Mouse (Mus musculus): Measurements from ENCODE around the gene Srpk1. TPM values are rescaled to one million over a fixed set of nuclear protein-coding genes. Genes with fewer than 3 reads are reported as not detected.

The Srpk1 gene
- polyA plus RNA-seq, 1 experiment from 2014 or later: 56.8 TPM

- Histone ChIP-seq H3K4me2 (no peak overlapping the region), H3K27ac (ENCODE audit: poor library complexity, severe bottlenecking) (no peak overlapping the region), H3K9ac (no peak overlapping the region), H3K4me3 (no peak overlapping the region), H3K4me1 (replicated peaks) (peaks cover 3% of the 10 kb centered on the region; the same call in 1 of the 2 replicates), H3K27me3 (replicated peaks) (peaks cover 15% of the 10 kb centered on the region), H3K9me3 (replicated peaks) (no peaks in the 10 kb centered on the region), H3K36me3 (no peaks in the 10 kb centered on the region)
- ATAC-seq (ENCODE audit: insufficient number of reproducible peaks, low FRiP score): no peak
- WGBS: 9% methylated on average over 14 of the region's 14 CpGs
Measured at GRCm38 (mm10) chr17:28553040-28553793, 69.3 kb downstream of the Srpk1 start.

GRCm38 (mm10) chr17:28549111-28549510, 73.4 kb downstream of the Srpk1 start, which contains the start of gene Clpsl2:
Clpsl2 (plus strand) TSS chr17:28549411.
- no peak within 1 kb of the TSS for H3K4me3 ChIP-seq
- 66% methylated on average over 14 of the region's 14 CpGs for WGBS

GRCm38 (mm10) chr17:28548550-28548949, 74.0 kb downstream of the Srpk1 start:
- Histone ChIP-seq H3K4me2 (no peak overlapping the region), H3K27ac (ENCODE audit: poor library complexity, severe bottlenecking) (no peak overlapping the region), H3K4me3 (no peak overlapping the region), H3K9ac (no peak overlapping the region), H3K9me3 (replicated peaks) (0 out of 2 replicates have a peak, but pooled peaks cover 3% of the 10 kb centered on the region), H3K4me1 (replicated peaks) (no peaks in the 10 kb centered on the region), H3K36me3 (no peaks in the 10 kb centered on the region), H3K27me3 (replicated peaks) (peaks cover 16% of the 10 kb centered on the region)
- 65% methylated on average over 11 of the region's 11 CpGs for WGBS
- no peak for ATAC-seq (ENCODE audit: insufficient number of reproducible peaks, low FRiP score)

More at GRCm38 (mm10) chr17:28549111-28549510, 73.4 kb downstream of the Srpk1 start, which contains the start of gene Clpsl2:
- H3K4me2 ChIP-seq: no peak within 1 kb of the TSS
- peaks cover 16% of the 10 kb centered on the region for H3K27me3 ChIP-seq (replicated peaks)
- H3K27ac ChIP-seq (ENCODE audit: poor library complexity, severe bottlenecking): no peak within 1 kb of the TSS
- no peak for ATAC-seq (ENCODE audit: insufficient number of reproducible peaks, low FRiP score)
- H3K9me3 ChIP-seq (replicated peaks): no peaks in the 10 kb centered on the region
- H3K36me3 ChIP-seq: no peaks in the 10 kb centered on the region
- no peaks in the 10 kb centered on the region for H3K4me1 ChIP-seq (replicated peaks)
- no peak within 1 kb of the TSS for H3K9ac ChIP-seq

GRCm38 (mm10) chr17:28546925-28547324, 75.6 kb downstream of the Srpk1 start:
- peaks cover 16% of the 10 kb centered on the region for H3K27me3 ChIP-seq (replicated peaks)
- H3K9me3 ChIP-seq (replicated peaks): peaks cover 5% of the 10 kb centered on the region; the same call in 1 of the 2 replicates
- no peak for ATAC-seq (ENCODE audit: insufficient number of reproducible peaks, low FRiP score)
- no peaks in the 10 kb centered on the region for H3K36me3 ChIP-seq
- no peak overlapping the region for H3K27ac ChIP-seq (ENCODE audit: poor library complexity, severe bottlenecking)
- H3K9ac ChIP-seq: no peak overlapping the region
- H3K4me3 ChIP-seq: no peak overlapping the region
- H3K4me2 ChIP-seq: no peak overlapping the region
- H3K4me1 ChIP-seq (replicated peaks): no peaks in the 10 kb centered on the region
- 79% methylated on average over 1 of the region's 1 CpGs for WGBS

- Histone ChIP-seq H3K27me3 (replicated peaks) (peaks cover 24% of the 10 kb centered on the region), H3K4me2 (no peak overlapping the region), H3K4me1 (replicated peaks) (no peaks in the 10 kb centered on the region), H3K9ac (no peak overlapping the region), H3K36me3 (no peaks in the 10 kb centered on the region), H3K9me3 (replicated peaks) (peaks cover 37% of the 10 kb centered on the region), H3K27ac (ENCODE audit: poor library complexity, severe bottlenecking) (no peak overlapping the region), H3K4me3 (no peak overlapping the region)
- no peak for ATAC-seq (ENCODE audit: insufficient number of reproducible peaks, low FRiP score)
- WGBS: 46% methylated on average over 12 of the region's 12 CpGs
Measured at GRCm38 (mm10) chr17:28537881-28538280, 84.6 kb downstream of the Srpk1 start.

Small RNAs within 50 kb of the gene (microRNA-seq; reads per million reads assigned to microRNA genes)
- gene Mir6969: not detected

Other genes starting within 250 kb of the Srpk1 start
- 15.8 and 16.0 TPM in 2 replicates for gene Fkbp5, start 105.2 kb downstream of the Srpk1 start, polyA plus RNA-seq (2016; fragmentation: Nextera tagmentation; extraction: Ambion mirVana)
- gene Armc12, start 91.9 kb downstream of the Srpk1 start, polyA plus RNA-seq (2016; fragmentation: Nextera tagmentation; extraction: Ambion mirVana): not detected in 2 replicates
- not detected in 2 replicates for gene Clpsl2, start 73.3 kb downstream of the Srpk1 start, polyA plus RNA-seq (2016; fragmentation: Nextera tagmentation; extraction: Ambion mirVana)
- 0.31 TPM in 1 of 2 replicates, not detected in the other for gene Clps, start 61.9 kb downstream of the Srpk1 start, polyA plus RNA-seq (2016; fragmentation: Nextera tagmentation; extraction: Ambion mirVana)
- 0.15 and 0.33 TPM in 2 replicates for gene Lhfpl5, start 47.1 kb downstream of the Srpk1 start, polyA plus RNA-seq (2016; fragmentation: Nextera tagmentation; extraction: Ambion mirVana)
- gene Slc26a8, start 67.5 kb upstream of the Srpk1 start, polyA plus RNA-seq (2016; fragmentation: Nextera tagmentation; extraction: Ambion mirVana): 0.22 and 0.57 TPM in 2 replicates
- 37.1 and 38.6 TPM in 2 replicates for gene Mapk14, start 68.6 kb upstream of the Srpk1 start, polyA plus RNA-seq (2016; fragmentation: Nextera tagmentation; extraction: Ambion mirVana)
- gene AC170998.1, start 103.4 kb upstream of the Srpk1 start, polyA plus RNA-seq (2016; fragmentation: Nextera tagmentation; extraction: Ambion mirVana): 3.1 and 3.3 TPM in 2 replicates
- 3.2 and 3.9 TPM in 2 replicates for gene Mapk13, start 146.6 kb upstream of the Srpk1 start, polyA plus RNA-seq (2016; fragmentation: Nextera tagmentation; extraction: Ambion mirVana)
- 13.2 and 15.4 TPM in 2 replicates for gene Brpf3, start 178.4 kb upstream of the Srpk1 start, polyA plus RNA-seq (2016; fragmentation: Nextera tagmentation; extraction: Ambion mirVana)
- 0.05 TPM in 1 of 2 replicates, not detected in the other for gene Pnpla1, start 235.7 kb upstream of the Srpk1 start, polyA plus RNA-seq (2016; fragmentation: Nextera tagmentation; extraction: Ambion mirVana)

Data from heart, embryonic 12.5 days (tissue).